Mouse (Mus musculus): ENCODE measurements around the gene Tmem234.

DNA sequence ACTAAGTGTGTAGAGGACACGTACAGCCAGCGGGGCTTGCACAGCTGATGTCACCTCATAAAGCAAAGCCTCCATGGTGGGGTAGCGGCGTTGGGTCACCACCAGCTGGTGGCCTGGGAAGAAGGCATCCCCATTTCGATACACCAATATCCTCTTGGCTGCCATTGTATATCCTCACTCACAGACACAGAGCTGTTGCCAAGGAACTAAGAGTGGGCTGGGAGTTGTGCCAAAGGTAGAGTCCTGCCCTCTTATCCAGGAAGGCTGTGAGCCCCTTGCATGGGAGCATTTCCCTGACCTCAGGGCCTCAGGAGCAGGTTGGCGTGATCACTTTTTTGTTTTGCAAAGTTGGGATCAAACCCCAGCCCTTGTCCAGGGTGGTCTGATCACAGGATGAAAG is 13.6 kb downstream of the Tmem234 start, which contains the start of gene Dcdc2b:
- TF ChIP-seq ZC3H11A (IDR thresholded peaks at IDR 0.05; ENCODE audit: borderline replicate concordance, low read depth, low read length) (no peak), MAFK (IDR thresholded peaks at IDR 0.05; ENCODE audit: insufficient read depth, low read depth, low read length) (no peak), ZNF384 (IDR thresholded peaks at IDR 0.05; ENCODE audit: low read depth, low read length) (no peak), CHD2 (IDR thresholded peaks at IDR 0.05; ENCODE audit: low read depth, low read length) (no peak), HCFC1 (IDR thresholded peaks at IDR 0.05; ENCODE audit: borderline replicate concordance, insufficient read depth, low read length) (no peak)

Data from ES-E14 (cell line).